Mouse (Mus musculus) layer of hippocampus, adult 11-12 months (tissue): ENCODE results near the gene Camta1.

Experiments
- DNase-seq: peaks from one replicate; pipeline ENCODE4 v3.0.0; 2022; ENCODE audit warnings: low spot score

Gene Camta1

GRCm38 (mm10) chr4:151111226-151111625, 750.5 kb downstream of the Camta1 start:
- DNase-seq: no peak

- DNase-seq: no peak
Observed at GRCm38 (mm10) chr4:151108834-151109241, 752.8 kb downstream of the Camta1 start.

GRCm38 (mm10) chr4:151108028-151108771, 753.5 kb downstream of the Camta1 start:
- peak; percentile 90 for DNase-seq

- peak; percentile 67 for DNase-seq
Observed at GRCm38 (mm10) chr4:151107131-151108001, 754.3 kb downstream of the Camta1 start.

- DNase-seq: no peak
Observed at GRCm38 (mm10) chr4:151106468-151106867, 755.2 kb downstream of the Camta1 start.

- DNase-seq: no peak
Observed at GRCm38 (mm10) chr4:151105886-151106285, 755.8 kb downstream of the Camta1 start.

GRCm38 (mm10) chr4:151104147-151104546, 757.5 kb downstream of the Camta1 start:
- DNase-seq: no peak

GRCm38 (mm10) chr4:151103646-151104045, 758.0 kb downstream of the Camta1 start:
- DNase-seq: peak; percentile 61

- no peak for DNase-seq
Observed at GRCm38 (mm10) chr4:151097104-151097438, 764.6 kb downstream of the Camta1 start.

GRCm38 (mm10) chr4:151096334-151097103, 765.2 kb downstream of the Camta1 start:
- DNase-seq: no peak

GRCm38 (mm10) chr4:151095207-151095606, 766.5 kb downstream of the Camta1 start:
- peak; percentile 55 for DNase-seq

- DNase-seq: no peak
Observed at GRCm38 (mm10) chr4:151089270-151089669, 772.4 kb downstream of the Camta1 start, which contains the start of gene Gm13090. Gm13090 (plus strand) TSS chr4:151089570.

- DNase-seq: no peak
Observed at GRCm38 (mm10) chr4:151088819-151089218, 772.9 kb downstream of the Camta1 start.

- DNase-seq: no peak
Observed at GRCm38 (mm10) chr4:151087358-151087757, 774.3 kb downstream of the Camta1 start.

GRCm38 (mm10) chr4:151083027-151083426, 778.6 kb downstream of the Camta1 start:
- DNase-seq: no peak

- DNase-seq: no peak
Observed at GRCm38 (mm10) chr4:151081977-151082376, 779.7 kb downstream of the Camta1 start.

GRCm38 (mm10) chr4:151081355-151081754, 780.3 kb downstream of the Camta1 start:
- no peak for DNase-seq

- no peak for DNase-seq
Observed at GRCm38 (mm10) chr4:151074817-151075216, 786.9 kb downstream of the Camta1 start.

- peak; percentile 88 for DNase-seq
Observed at GRCm38 (mm10) chr4:151073108-151073744, 788.5 kb downstream of the Camta1 start.

GRCm38 (mm10) chr4:151070962-151071361, 790.7 kb downstream of the Camta1 start:
- DNase-seq: no peak

- no peak for DNase-seq
Observed at GRCm38 (mm10) chr4:151068751-151069150, 792.9 kb downstream of the Camta1 start.

- DNase-seq: no peak
Observed at GRCm38 (mm10) chr4:151059566-151059965, 802.1 kb downstream of the Camta1 start.
